ENCODE assay signal across 9 mouse cellular contexts in genomic region chr11:45103498-45104336, GRCm38 (mm10).
A peak's percentile ranks its signal among the peaks of the same experiment; 100 is the strongest.
DNase-seq lines count a peak whose midpoint lies in the region; ATAC-seq lines count a peak whose summit lies in the region.
"Had no signal": no experiment of that assay in that cellular context is flagged by ENCODE, and none has a peak within 500 bp of the region (broad histone marks: within the 10 kb centered on the region; RNA-seq: fewer than 3 reads in every experiment).

No protein-coding gene starts in this region.

- H3K4me2 ChIP-seq in heart, embryonic 11.5 days = no peak overlapping the region
- H3K4me2 ChIP-seq in midbrain, embryonic 13.5 days (replicated peaks) = no peak overlapping the region
- H3K4me2 ChIP-seq: embryonic facial prominence, embryonic 13.5 days had no signal

- peak; percentile 32 to 62 for DNase-seq in heart, adult 18-20 months
- peak; percentile 30 for DNase-seq in embryo, embryonic 10.5 days (ENCODE audit: low spot score)
- DNase-seq in gastrocnemius, postnatal 25 days = peak; percentile 49
- DNase-seq in kidney, postnatal 4 days = peak; percentile 22 to 39
- DNase-seq in natural killer cell, adult 2 months (ENCODE audit: low spot score in 2 of 2) = no peak

- no peak overlapping the region for H3K4me3 ChIP-seq in heart, embryonic 11.5 days (ENCODE audit: low read depth, low read length)
- H3K4me3 ChIP-seq in midbrain, embryonic 13.5 days (replicated peaks) = no peak overlapping the region
- H3K4me3 ChIP-seq: embryonic facial prominence, embryonic 13.5 days had no signal

- H3K27me3 ChIP-seq in heart, embryonic 11.5 days (ENCODE audit: control insufficient read depth, insufficient read depth, low read length) = no peaks in the 10 kb centered on the region
- no peaks in the 10 kb centered on the region for H3K27me3 ChIP-seq in midbrain, embryonic 13.5 days
- H3K27me3 ChIP-seq: embryonic facial prominence, embryonic 13.5 days had no signal

- no peaks in the 10 kb centered on the region for H3K36me3 ChIP-seq in heart, embryonic 11.5 days (ENCODE audit: control insufficient read depth, insufficient read depth, low read length)
- H3K36me3 ChIP-seq in midbrain, embryonic 13.5 days = no peaks in the 10 kb centered on the region
- H3K36me3 ChIP-seq: embryonic facial prominence, embryonic 13.5 days had no signal

- 71% methylated on average over 12 of the region's 12 CpGs for WGBS in heart, embryonic 11.5 days (ENCODE audit: insufficient replicate concordance)
- WGBS in midbrain, embryonic 13.5 days = 32% methylated on average over 12 of the region's 12 CpGs

- H3K27ac ChIP-seq in heart, embryonic 11.5 days (ENCODE audit: low read depth, low read length) = no peak overlapping the region
- no peak overlapping the region for H3K27ac ChIP-seq in midbrain, embryonic 13.5 days
- H3K27ac ChIP-seq: embryonic facial prominence, embryonic 13.5 days had no signal

- H3K9ac ChIP-seq in heart, embryonic 11.5 days (ENCODE audit: low read depth, low read length) = no peak overlapping the region
- H3K9ac ChIP-seq in midbrain, embryonic 13.5 days (replicated peaks) = no peak overlapping the region
- H3K9ac ChIP-seq: embryonic facial prominence, embryonic 13.5 days had no signal

- no peaks in the 10 kb centered on the region for H3K9me3 ChIP-seq in heart, embryonic 11.5 days (replicated peaks; ENCODE audit: control insufficient read depth, low read length)
- no peaks in the 10 kb centered on the region for H3K9me3 ChIP-seq in midbrain, embryonic 13.5 days
- H3K9me3 ChIP-seq: embryonic facial prominence, embryonic 13.5 days had no signal

- H3K4me1 ChIP-seq in heart, embryonic 11.5 days (ENCODE audit: control insufficient read depth, insufficient read depth, low read length) = no peaks in the 10 kb centered on the region
- no peaks in the 10 kb centered on the region for H3K4me1 ChIP-seq in midbrain, embryonic 13.5 days (replicated peaks)

- ATAC-seq in heart, embryonic 11.5 days (replicated peaks; ENCODE audit: insufficient number of reproducible peaks, low FRiP score, low TSS enrichment) = no peak
- ATAC-seq in midbrain, embryonic 13.5 days = peak; percentile 75
- no peak for ATAC-seq in activated CD4-positive, CD25-positive, alpha-beta regulatory T cell, adult 4 months

Comparison
In these comparisons a context has a peak if more than half of its experiments do, and no peak if none do; other contexts are left out.
1. DNase-seq: peak in heart, adult 18-20 months (2 of 2), embryo, embryonic 10.5 days (single experiment), gastrocnemius, postnatal 25 days (single experiment) and kidney, postnatal 4 days (2 of 2); none in natural killer cell, adult 2 months (0 of 2).